8 mouse cellular contexts compared by ENCODE assay signal in genomic region chr11:55459850-55460558, GRCm38 (mm10). TPM values are rescaled to one million over a fixed set of nuclear protein-coding genes. Genes with fewer than 3 reads are reported as not detected.
DNase-seq lines count a peak whose midpoint lies in the region; ATAC-seq and TF ChIP-seq lines count a peak whose summit lies in the region.

No protein-coding gene starts in this region.

- H3K9me3 ChIP-seq in heart, embryonic 16.5 days (replicated peaks; ENCODE audit: control insufficient read depth, low read length), result no peaks in the 10 kb centered on the region
- H3K9me3 ChIP-seq in hindbrain, postnatal 0 days (ENCODE audit: low read length), result no peaks in the 10 kb centered on the region
- no peaks in the 10 kb centered on the region for H3K9me3 ChIP-seq in midbrain, embryonic 15.5 days

- peak overlapping the region; percentile 90 for H3K4me2 ChIP-seq in heart, embryonic 16.5 days (ENCODE audit: low read depth, low read length)
- peak overlapping the region; percentile 100 for H3K4me2 ChIP-seq in hindbrain, postnatal 0 days (ENCODE audit: low read depth, low read length)
- peak overlapping the region; percentile 81 for H3K4me2 ChIP-seq in midbrain, embryonic 15.5 days

- H3K27ac ChIP-seq in heart, embryonic 16.5 days (ENCODE audit: low read length), result peak overlapping the region; percentile 83; the same call in 1 of the 2 replicates
- H3K27ac ChIP-seq in brown adipose tissue, adult 24 weeks (replicated peaks; ENCODE audit: low read depth, low read length), result peak overlapping the region; percentile 82; the same call in 1 of the 2 replicates
- peak overlapping the region; percentile 37; the same call in 1 of the 2 replicates for H3K27ac ChIP-seq in hindbrain, postnatal 0 days
- H3K27ac ChIP-seq in midbrain, embryonic 15.5 days, result peak overlapping the region; percentile 57; the same call in 1 of the 2 replicates

- peaks cover 14% of the 10 kb centered on the region for H3K4me1 ChIP-seq in heart, embryonic 16.5 days (ENCODE audit: control insufficient read depth, insufficient read depth, low read length)
- peaks cover 18% of the 10 kb centered on the region for H3K4me1 ChIP-seq in brown adipose tissue, adult 24 weeks (ENCODE audit: control insufficient read depth, insufficient read depth, insufficient read length, low read length)
- peaks cover 14% of the 10 kb centered on the region for H3K4me1 ChIP-seq in hindbrain, postnatal 0 days (ENCODE audit: insufficient read depth, low read length)
- H3K4me1 ChIP-seq in midbrain, embryonic 15.5 days, result peaks cover 19% of the 10 kb centered on the region

- no peaks in the 10 kb centered on the region for H3K36me3 ChIP-seq in heart, embryonic 16.5 days (ENCODE audit: control insufficient read depth, insufficient read depth)
- H3K36me3 ChIP-seq in hindbrain, postnatal 0 days (ENCODE audit: insufficient read depth, low read length), result no peaks in the 10 kb centered on the region
- H3K36me3 ChIP-seq in midbrain, embryonic 15.5 days (replicated peaks), result no peaks in the 10 kb centered on the region

- no peaks in the 10 kb centered on the region for H3K27me3 ChIP-seq in heart, embryonic 16.5 days (ENCODE audit: control insufficient read depth, insufficient read depth, low read length)
- H3K27me3 ChIP-seq in hindbrain, postnatal 0 days (ENCODE audit: insufficient read depth, low read length), result no peaks in the 10 kb centered on the region
- no peaks in the 10 kb centered on the region for H3K27me3 ChIP-seq in midbrain, embryonic 15.5 days (replicated peaks)

- 11% methylated on average over 3 of the region's 3 CpGs for WGBS in heart, embryonic 16.5 days
- WGBS in hindbrain, postnatal 0 days, result 44% methylated on average over 3 of the region's 3 CpGs
- 35% methylated on average over 3 of the region's 3 CpGs for WGBS in midbrain, embryonic 15.5 days

- TF ChIP-seq CTCF in hindbrain, postnatal 0 days (IDR thresholded peaks at IDR 0.05; ENCODE audit: low read depth), result no peak

- peak overlapping the region; percentile 84 for H3K4me3 ChIP-seq in heart, embryonic 16.5 days (ENCODE audit: low read length)
- peak overlapping the region; percentile 87 for H3K4me3 ChIP-seq in brown adipose tissue, adult 24 weeks (ENCODE audit: insufficient read depth, low read depth, low read length)
- peak overlapping the region; percentile 69 for H3K4me3 ChIP-seq in hindbrain, postnatal 0 days (ENCODE audit: low read length)
- peak overlapping the region; percentile 58 for H3K4me3 ChIP-seq in midbrain, embryonic 15.5 days

- no peak for ATAC-seq in heart, embryonic 16.5 days (replicated peaks; ENCODE audit: extremely low read depth, insufficient read depth, low FRiP score)
- ATAC-seq in hindbrain, postnatal 0 days, result no peak
- no peak for ATAC-seq in midbrain, embryonic 15.5 days (replicated peaks)

- peak overlapping the region; percentile 78 for H3K9ac ChIP-seq in heart, embryonic 16.5 days (ENCODE audit: low read length)
- peak overlapping the region; percentile 63 for H3K9ac ChIP-seq in hindbrain, postnatal 0 days (replicated peaks; ENCODE audit: low read length)
- peak overlapping the region; percentile 56 for H3K9ac ChIP-seq in midbrain, embryonic 15.5 days

- DNase-seq in heart, adult 18-20 months, result no peak
- DNase-seq in hindbrain, postnatal 0 days (ENCODE audit: low spot score), result no peak
- DNase-seq in right cerebral cortex, postnatal 10 days (ENCODE audit: low spot score in 2 of 2), result no peak
- DNase-seq in Muller cell, postnatal 12 days (ENCODE audit: inconsistent ontology term), result no peak
- DNase-seq in retina, postnatal 1 day, result no peak

RNA-seq across cellular contexts. Expression of gene Atox1, which starts 1.0 kb away (rescaled TPM):
- polyA plus RNA-seq in heart, embryonic 16.5 days (2015; fragmentation: Nextera tagmentation; extraction: Ambion mirVana), result 213 and 263 TPM in 2 replicates
- 100 to 1,000 TPM in 1 of 2 experiments, 10 to 100 TPM in 1; 98.7 to 104 TPM for total RNA-seq in heart, adult 18-20 months (2021)
- 386 and 509 TPM in 2 replicates for polyA plus RNA-seq in brown adipose tissue, adult 24 weeks (2012; ENCODE audit: insufficient read depth, insufficient read length, missing spikeins)
- 148 and 173 TPM in 2 replicates for total RNA-seq in hindbrain, postnatal 0 days (2014; rRNA removed)
- 304 and 319 TPM in 2 replicates for polyA plus RNA-seq in hindbrain, postnatal 0 days (2015; fragmentation: Nextera tagmentation; extraction: Ambion mirVana)
- polyA plus RNA-seq in midbrain, embryonic 15.5 days (2015; fragmentation: Nextera tagmentation; extraction: Ambion mirVana), result 225 and 229 TPM in 2 replicates

RNA-seq across cellular contexts. Expression of gene G3bp1, which starts 9.5 kb away (rescaled TPM):
- polyA plus RNA-seq in heart, embryonic 16.5 days (2015; fragmentation: Nextera tagmentation; extraction: Ambion mirVana), result 104 and 106 TPM in 2 replicates
- total RNA-seq in heart, adult 18-20 months (2021), result 10 to 100 TPM; 40.5 to 41.3 TPM
- 17.0 and 19.4 TPM in 2 replicates for polyA plus RNA-seq in brown adipose tissue, adult 24 weeks (2012; ENCODE audit: insufficient read depth, insufficient read length, missing spikeins)
- total RNA-seq in hindbrain, postnatal 0 days (2014; rRNA removed), result 49.0 and 50.4 TPM in 2 replicates
- polyA plus RNA-seq in hindbrain, postnatal 0 days (2015; fragmentation: Nextera tagmentation; extraction: Ambion mirVana), result 72.0 and 77.7 TPM in 2 replicates
- 104 and 105 TPM in 2 replicates for polyA plus RNA-seq in midbrain, embryonic 15.5 days (2015; fragmentation: Nextera tagmentation; extraction: Ambion mirVana)

RNA-seq across cellular contexts. Expression of gene Sparc, which starts 37.0 kb away (rescaled TPM):
- polyA plus RNA-seq in heart, embryonic 16.5 days (2015; fragmentation: Nextera tagmentation; extraction: Ambion mirVana), result 1,876 and 1,966 TPM in 2 replicates
- 100 to 1,000 TPM; 264 to 308 TPM for total RNA-seq in heart, adult 18-20 months (2021)
- polyA plus RNA-seq in brown adipose tissue, adult 24 weeks (2012; ENCODE audit: insufficient read depth, insufficient read length, missing spikeins), result 730 and 804 TPM in 2 replicates
- 303 and 356 TPM in 2 replicates for total RNA-seq in hindbrain, postnatal 0 days (2014; rRNA removed)
- 794 and 832 TPM in 2 replicates for polyA plus RNA-seq in hindbrain, postnatal 0 days (2015; fragmentation: Nextera tagmentation; extraction: Ambion mirVana)
- 482 and 547 TPM in 2 replicates for polyA plus RNA-seq in midbrain, embryonic 15.5 days (2015; fragmentation: Nextera tagmentation; extraction: Ambion mirVana)
